Mouse (Mus musculus) adrenal gland, adult (tissue): ENCODE measurements around the gene Tceal8.
A peak's percentile ranks its signal among the peaks of the same experiment; 100 is the strongest.
"Not testable (repeated sequence)": the region's sequence is repeated elsewhere in the genome, so short reads cannot be mapped to it uniquely, and the experiment has no call there.

Experiments
- DNase-seq, 2 experiments: peaks; one replicate each; pipeline ENCODE4 v3.0.0; 2022 to 2023; ENCODE audit warnings: low spot score in 1 of 2; ENCODE audit not compliant: inconsistent age in 2 of 2

The Tceal8 gene

DNA sequence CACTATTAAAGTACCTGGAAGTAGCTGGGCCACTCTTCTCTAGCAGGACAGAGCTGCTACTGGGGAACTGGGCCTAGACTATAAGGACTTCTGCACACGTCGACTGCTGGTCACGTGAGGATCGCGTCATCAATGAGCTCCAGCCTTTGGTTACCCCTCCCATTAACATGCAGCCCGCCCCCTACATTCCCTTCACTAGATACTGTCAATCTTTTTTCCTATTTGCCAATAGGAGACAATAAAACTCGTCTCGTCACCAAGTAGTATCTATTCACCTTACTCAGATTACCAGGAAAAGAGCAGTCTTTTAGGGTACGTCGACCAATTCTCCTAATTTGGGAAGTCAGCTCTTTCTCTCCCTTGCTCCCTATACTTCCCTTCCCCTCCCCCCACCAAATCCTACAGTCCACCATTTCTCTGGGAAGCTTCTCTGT, at the start of gene Tceal8:
Tceal8 (minus strand) TSS at position 225 of the 434 bp plus-strand sequence.
- DNase-seq: peak; percentile 82 to 89

DNA sequence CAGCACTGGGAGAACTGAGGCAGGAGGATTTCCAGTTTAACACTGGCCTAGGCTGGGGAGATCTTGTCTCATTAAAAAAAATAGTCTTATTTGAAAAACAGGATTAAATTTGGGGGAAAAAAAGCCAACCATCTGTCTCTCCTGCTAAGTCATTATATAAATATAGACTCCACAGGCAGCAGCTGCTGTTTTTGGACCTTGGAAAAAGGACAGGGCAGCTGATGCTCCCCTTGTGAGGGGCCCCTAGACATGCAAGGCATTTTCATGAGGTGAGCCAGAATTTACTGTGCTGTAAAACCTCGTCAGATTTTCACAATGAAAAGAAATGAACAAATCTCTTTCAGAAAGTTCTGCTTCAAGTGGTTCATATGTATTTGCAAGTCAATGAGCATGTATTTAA, 44.2 kb upstream of the Tceal8 start:
- DNase-seq: no peak

DNA sequence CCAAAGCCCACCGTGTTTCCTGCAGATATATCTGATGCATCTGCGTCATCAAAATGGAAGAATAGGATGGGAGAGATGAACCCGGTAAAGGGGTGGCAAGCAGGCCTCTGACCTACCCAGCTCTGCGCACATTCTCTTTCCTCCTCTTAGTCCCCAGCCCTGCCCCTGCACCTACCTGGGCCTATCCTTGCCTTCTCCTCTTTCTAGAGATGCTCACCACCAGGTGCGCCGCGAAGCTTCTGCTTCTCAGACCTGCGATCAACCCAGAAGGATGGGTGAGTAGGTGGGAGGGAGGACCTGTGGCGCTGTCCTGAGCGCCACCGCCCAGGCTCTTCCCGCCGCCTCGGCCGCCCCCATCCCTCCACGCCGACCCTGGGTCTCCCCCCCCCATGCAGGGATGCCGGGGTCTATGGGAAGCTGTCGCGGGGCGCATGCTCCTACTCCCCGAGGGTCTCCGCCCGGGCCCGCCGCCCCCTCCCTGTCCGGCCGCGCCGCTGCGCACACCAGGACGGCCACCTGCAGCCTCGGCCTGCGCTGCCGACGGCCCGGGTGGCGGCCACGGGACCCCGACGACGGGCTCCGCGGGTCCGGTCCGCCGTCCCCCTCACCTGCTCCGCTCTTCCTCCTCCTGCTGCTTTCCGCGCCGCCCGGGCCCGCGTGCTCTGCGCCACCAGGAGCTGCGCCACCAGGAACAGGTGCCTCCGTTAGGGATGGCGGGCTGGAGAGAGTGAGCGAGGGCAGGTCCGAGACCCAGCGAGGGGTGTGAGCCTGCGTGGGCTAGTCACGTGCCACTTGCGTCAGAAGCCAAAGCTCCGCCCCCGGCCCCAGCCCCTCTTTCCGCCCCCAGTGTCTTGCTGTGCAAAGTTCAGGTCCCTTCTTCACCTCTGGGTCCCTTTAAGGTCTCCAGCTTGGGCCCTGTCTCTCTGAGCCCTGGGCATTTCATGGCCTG, 42.9 kb upstream of the Tceal8 start, which contains the start of the genes Tceal7 and Bex1:
Tceal7 (plus strand) TSS at position 51 of the 949 bp plus-strand sequence.
Bex1 (minus strand) TSS at position 785 of the 949 bp plus-strand sequence.
- DNase-seq: not testable (repeated sequence)

GRCm38 (mm10) chrX:136213396-136213795, 41.3 kb upstream of the Tceal8 start:
- no peak for DNase-seq

DNA sequence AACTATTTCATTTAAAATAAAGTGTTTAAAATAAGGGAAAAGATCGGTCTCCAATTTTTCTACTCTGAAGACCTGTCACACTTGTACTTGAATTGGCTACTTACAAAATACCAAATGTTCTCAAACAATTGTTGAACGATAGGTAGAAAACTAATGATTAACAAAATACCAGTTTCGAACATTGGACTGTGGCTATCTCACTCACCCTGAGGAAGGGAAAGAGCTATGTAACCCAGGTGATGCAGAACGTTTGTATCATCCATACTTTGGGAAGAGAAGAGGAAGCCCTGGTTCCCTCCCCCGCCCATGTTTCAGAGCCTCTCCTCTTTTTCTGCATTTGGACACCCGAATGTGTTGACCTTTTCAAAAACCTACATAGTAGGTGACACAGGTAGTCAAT, 32.3 kb upstream of the Tceal8 start:
- DNase-seq: no peak

DNA sequence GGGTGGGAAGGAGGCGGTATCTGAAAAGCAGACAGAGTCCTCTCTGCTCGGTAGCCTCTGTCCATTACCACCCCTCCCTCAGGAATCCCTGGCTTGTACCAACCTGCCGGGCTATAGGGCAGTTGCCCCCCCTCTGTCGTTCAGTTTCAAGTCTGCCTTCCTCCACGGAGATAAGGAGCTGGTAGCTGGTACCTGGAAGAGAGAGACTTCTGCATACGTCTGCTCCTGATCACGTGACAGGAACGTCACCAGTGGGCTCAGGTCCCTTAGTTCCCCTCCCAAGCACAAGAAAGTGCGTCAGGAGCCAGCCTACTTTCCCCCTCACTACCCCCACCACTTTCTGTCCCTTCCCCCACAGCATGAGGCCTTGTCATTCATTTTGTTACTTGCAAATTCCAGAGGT, 31.5 kb upstream of the Tceal8 start, which contains the start of gene Tceal5:
Tceal5 (minus strand) TSS at position 213 of the 403 bp plus-strand sequence.
- DNase-seq: peak in 1 of 2 experiments; percentile 26

DNA sequence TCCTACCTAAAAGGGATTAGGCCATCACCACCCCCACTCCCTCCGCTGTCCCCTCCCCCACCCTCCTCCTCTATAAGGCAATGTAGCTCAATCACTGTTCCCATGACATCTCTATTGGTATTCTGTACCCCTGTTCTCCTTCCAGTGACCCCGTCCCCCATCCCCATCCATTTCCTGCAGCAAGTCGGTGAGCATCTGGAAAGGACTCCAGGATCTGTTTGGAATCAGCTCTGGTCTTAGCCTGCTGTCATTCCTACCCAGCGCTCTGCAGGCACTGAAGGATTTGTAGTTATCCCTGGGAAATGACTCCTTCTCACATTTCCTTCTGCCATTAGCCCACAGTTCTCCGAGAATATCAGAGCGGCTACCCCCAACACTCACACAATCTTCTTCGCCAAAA, 31.1 kb upstream of the Tceal8 start:
- peak in 1 of 2 experiments; percentile 18 for DNase-seq

GRCm38 (mm10) chrX:136196873-136197272, 24.7 kb upstream of the Tceal8 start:
- peak; percentile 8 to 74 for DNase-seq

GRCm38 (mm10) chrX:136195193-136195944, 23.2 kb upstream of the Tceal8 start:
- no peak for DNase-seq

DNA sequence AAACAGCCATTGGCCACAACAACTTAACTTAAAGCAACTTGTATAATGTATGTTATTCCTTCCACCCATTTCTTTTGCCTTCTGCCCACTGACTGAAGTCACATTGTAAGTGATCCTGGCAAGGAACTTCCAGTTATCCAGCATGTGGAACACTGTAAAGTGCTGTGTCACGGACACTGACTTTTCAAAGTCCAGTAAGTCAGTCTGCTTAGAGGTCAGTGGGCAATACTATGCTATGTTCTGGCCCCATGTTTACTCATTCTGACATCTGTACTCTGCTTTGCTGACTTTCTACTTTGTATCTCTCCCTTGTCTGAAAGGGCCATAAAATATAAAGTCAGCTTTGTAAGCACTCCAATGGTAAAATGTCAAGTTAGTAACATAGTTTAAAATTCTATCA, 11.0 kb upstream of the Tceal8 start:
- DNase-seq: no peak

GRCm38 (mm10) chrX:136180897-136181553, 8.9 kb upstream of the Tceal8 start:
- DNase-seq: no peak

DNA sequence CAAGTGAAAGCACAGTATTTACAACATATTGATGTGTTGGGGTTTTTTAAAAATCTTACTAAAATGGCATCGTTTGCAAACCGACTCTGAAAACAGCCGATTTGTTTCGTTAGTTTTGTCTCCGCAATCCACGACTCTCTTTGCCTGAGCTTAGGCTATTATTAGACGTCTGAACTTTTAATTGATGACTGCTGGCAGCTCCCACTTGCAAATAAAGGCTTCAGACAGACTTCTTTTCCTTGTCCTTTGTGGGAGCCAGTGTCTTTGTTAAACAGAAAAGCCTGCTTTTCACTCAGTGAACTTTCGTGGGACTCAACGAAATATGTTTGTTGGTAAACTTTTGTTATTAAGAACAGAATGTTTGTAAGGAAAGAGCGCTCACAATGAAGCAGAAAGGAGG, 644 bp upstream of the Tceal8 start:
- peak in 1 of 2 experiments; percentile 41 for DNase-seq

GRCm38 (mm10) chrX:136171189-136172117, 689 bp downstream of the Tceal8 start:
- DNase-seq: peak; percentile 72 to 77

GRCm38 (mm10) chrX:136170625-136171024, 1.5 kb downstream of the Tceal8 start:
- DNase-seq: peak; percentile 7 to 47

- no peak for DNase-seq
Measured at GRCm38 (mm10) chrX:136144195-136144594, 27.9 kb downstream of the Tceal8 start.

GRCm38 (mm10) chrX:136143711-136144110, 28.4 kb downstream of the Tceal8 start:
- DNase-seq: no peak

DNA sequence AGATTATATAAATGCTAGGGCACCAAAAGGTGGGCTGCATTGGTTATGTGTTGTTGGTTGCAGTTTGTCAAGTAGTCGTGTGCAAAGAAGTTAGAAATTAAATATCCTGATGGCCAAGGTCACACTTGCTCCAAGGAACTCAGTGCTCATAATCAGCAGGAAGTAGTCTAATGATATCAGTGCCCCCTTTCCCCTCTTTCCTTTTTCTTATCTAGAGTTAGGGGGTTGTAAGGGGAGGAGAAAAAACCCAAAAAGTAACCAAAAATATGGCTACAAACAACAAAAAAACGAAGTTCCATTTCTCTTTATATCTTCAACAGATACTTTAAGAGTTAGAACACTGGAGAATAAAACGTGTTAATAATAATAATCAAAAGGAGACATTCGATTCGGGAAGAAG, 30.8 kb downstream of the Tceal8 start:
- no peak for DNase-seq

GRCm38 (mm10) chrX:136139640-136140004, 32.5 kb downstream of the Tceal8 start:
- DNase-seq: not testable (repeated sequence)

GRCm38 (mm10) chrX:136138827-136139639, 33.1 kb downstream of the Tceal8 start, which contains the start of gene Bex4:
Gene Bex4, plus strand, starts transcription at chrX:136138996.
- not testable (repeated sequence) for DNase-seq
